Mouse (Mus musculus) liver, embryonic 15.5 days (tissue): Measurements from ENCODE around the gene Fer. TPM values are rescaled to one million over a fixed set of nuclear protein-coding genes. Genes with fewer than 3 reads are reported as not detected.

ENCODE experiments used
- ATAC-seq: fragments of 200-750 bp; cut with Nextera tagmentation; 2 replicates; pipeline ENCODE4 v1.8.0; 2017; ENCODE audit warnings: moderate number of reproducible peaks, mild to moderate bottlenecking, moderate library complexity; ENCODE audit not compliant: insufficient read depth
- H3K27ac ChIP-seq: fragments of 300-500 bp; sonication (generic); replicated peaks from 2 replicates; pipeline ENCODE4 v1.5.1; 2015; ENCODE audit warnings: mild to moderate bottlenecking, inconsistent platforms
- H3K27me3 ChIP-seq: fragments of 300-500 bp; sonication (generic); 2 replicates; pipeline ENCODE4 v1.6.1; 2015; ENCODE audit warnings: mild to moderate bottlenecking, inconsistent platforms
- H3K36me3 ChIP-seq: fragments of 300-500 bp; sonication (generic); replicated peaks from 2 replicates; pipeline ENCODE4 v1.6.1; 2015; ENCODE audit warnings: moderate library complexity, mild to moderate bottlenecking, inconsistent platforms
- H3K4me1 ChIP-seq: fragments of 300-500 bp; sonication (generic); replicated peaks from 2 replicates; pipeline ENCODE4 v1.6.1; 2015; ENCODE audit warnings: inconsistent platforms
- H3K4me2 ChIP-seq: fragments of 300-500 bp; sonication (generic); 2 replicates; pipeline ENCODE4 v1.6.1; 2015; ENCODE audit warnings: moderate library complexity, mild to moderate bottlenecking, inconsistent platforms
- H3K4me3 ChIP-seq: fragments of 300-500 bp; sonication (generic); replicated peaks from 2 replicates; pipeline ENCODE4 v1.5.1; 2015; ENCODE audit warnings: mild to moderate bottlenecking, inconsistent platforms
- H3K9ac ChIP-seq: fragments of 300-500 bp; sonication (generic); 2 replicates; pipeline ENCODE4 v1.6.1; 2015; ENCODE audit warnings: moderate library complexity, mild to moderate bottlenecking, inconsistent platforms
- H3K9me3 ChIP-seq: fragments of 300-500 bp; sonication (generic); replicated peaks from 2 replicates; pipeline ENCODE4 v1.6.1; 2016; ENCODE audit warnings: inconsistent platforms
- WGBS: fragments of 180-500 bp; shearing (Covaris S2); methylation state at CpG from one replicate; pipeline ENCODE4 v1.1.7; 2015; ENCODE audit warnings: mixed read lengths; ENCODE audit not compliant: insufficient replicate concordance; 5-methylcytosine and 5-hydroxymethylcytosine counted together
- polyA plus RNA-seq: library from polyadenylated mRNA; unstranded; fragments of >200 nt; fragmentation: Nextera tagmentation; extraction: Ambion mirVana; gene quantifications from 2 replicates; pipeline ENCODE4 v1.2.1, GENCODE M21; 2015

Fer gene
- polyA plus RNA-seq, 1 experiment from 2014 or later = 8.0 TPM

- no peaks in the 10 kb centered on the region for H3K27me3 ChIP-seq
- H3K9ac ChIP-seq = no peak overlapping the region
- H3K27ac ChIP-seq = no peak overlapping the region
- no peaks in the 10 kb centered on the region for H3K9me3 ChIP-seq
- 0 out of 2 replicates have a peak, but pooled peaks cover 4% of the 10 kb centered on the region for H3K36me3 ChIP-seq
- 78% methylated on average over 18 of the region's 18 CpGs for WGBS
- no peak for ATAC-seq
- no peak overlapping the region for H3K4me3 ChIP-seq
- H3K4me2 ChIP-seq = no peak overlapping the region
- no peaks in the 10 kb centered on the region for H3K4me1 ChIP-seq
These were observed 277.4 kb downstream of the Fer start for GRCm38 (mm10) chr17:64140063-64140850.

DNA sequence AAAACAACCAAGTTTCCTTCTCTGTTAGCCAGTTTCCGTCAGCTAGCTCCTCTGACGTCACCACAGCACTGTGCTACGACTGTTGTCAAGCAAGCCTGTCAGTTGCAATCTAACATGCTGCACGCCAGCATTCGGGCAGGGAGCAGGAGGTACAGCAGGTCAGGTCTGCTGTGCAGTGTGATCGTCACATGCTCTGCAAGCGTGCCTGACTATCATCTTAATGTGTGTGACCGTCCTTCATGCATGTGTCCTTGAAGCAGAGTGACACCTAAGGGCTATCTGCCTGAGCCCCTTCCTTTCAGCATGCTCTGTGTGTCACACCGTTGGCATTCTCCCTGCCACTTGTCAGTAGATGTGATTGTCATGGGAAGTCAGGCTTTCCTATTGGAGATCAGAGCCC lies 279.0 kb downstream of the Fer start:
- Histone ChIP-seq H3K9ac (no peak overlapping the region), H3K4me1 (no peaks in the 10 kb centered on the region), H3K27ac (no peak overlapping the region), H3K36me3 (0 out of 2 replicates have a peak, but pooled peaks cover 4% of the 10 kb centered on the region), H3K4me3 (no peak overlapping the region), H3K27me3 (no peaks in the 10 kb centered on the region), H3K4me2 (no peak overlapping the region), H3K9me3 (no peaks in the 10 kb centered on the region)
- WGBS = 73% methylated on average over 9 of the region's 9 CpGs
- no peak for ATAC-seq

DNA sequence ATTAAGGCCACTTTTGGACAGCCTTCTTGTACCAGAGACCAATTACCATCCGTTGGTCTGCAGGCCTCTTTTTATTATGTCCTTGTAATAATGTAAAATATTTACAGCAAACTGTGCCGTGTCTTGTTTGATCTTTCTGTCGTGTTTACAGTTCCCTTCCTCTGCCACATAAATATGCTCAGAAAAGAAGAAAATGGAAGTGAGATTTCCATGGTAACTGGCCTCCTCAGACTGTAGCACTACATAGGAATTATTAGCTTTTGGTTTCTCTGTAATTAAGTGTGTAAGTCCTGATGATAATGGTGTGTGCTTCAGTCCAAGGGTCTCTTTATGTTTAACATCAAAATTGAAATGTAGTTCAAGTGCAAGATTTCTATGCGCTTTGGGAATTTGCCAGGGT lies 283.5 kb downstream of the Fer start:
- 59% methylated on average over 4 of the region's 4 CpGs for WGBS
- Histone ChIP-seq H3K9ac (no peak overlapping the region), H3K4me1 (no peaks in the 10 kb centered on the region), H3K9me3 (no peaks in the 10 kb centered on the region), H3K4me2 (no peak overlapping the region), H3K27me3 (no peaks in the 10 kb centered on the region), H3K27ac (no peak overlapping the region), H3K36me3 (no peaks in the 10 kb centered on the region), H3K4me3 (no peak overlapping the region)
- ATAC-seq = no peak

GRCm38 (mm10) chr17:64150717-64151116 lies 287.9 kb downstream of the Fer start:
- H3K4me1 ChIP-seq = no peaks in the 10 kb centered on the region
- no peak overlapping the region for H3K4me3 ChIP-seq
- H3K27ac ChIP-seq = no peak overlapping the region
- ATAC-seq = no peak
- H3K9ac ChIP-seq = no peak overlapping the region
- no peaks in the 10 kb centered on the region for H3K27me3 ChIP-seq
- H3K9me3 ChIP-seq = no peaks in the 10 kb centered on the region
- H3K36me3 ChIP-seq = no peaks in the 10 kb centered on the region
- WGBS = 56% methylated on average over 1 of the region's 1 CpGs
- H3K4me2 ChIP-seq = no peak overlapping the region

DNA sequence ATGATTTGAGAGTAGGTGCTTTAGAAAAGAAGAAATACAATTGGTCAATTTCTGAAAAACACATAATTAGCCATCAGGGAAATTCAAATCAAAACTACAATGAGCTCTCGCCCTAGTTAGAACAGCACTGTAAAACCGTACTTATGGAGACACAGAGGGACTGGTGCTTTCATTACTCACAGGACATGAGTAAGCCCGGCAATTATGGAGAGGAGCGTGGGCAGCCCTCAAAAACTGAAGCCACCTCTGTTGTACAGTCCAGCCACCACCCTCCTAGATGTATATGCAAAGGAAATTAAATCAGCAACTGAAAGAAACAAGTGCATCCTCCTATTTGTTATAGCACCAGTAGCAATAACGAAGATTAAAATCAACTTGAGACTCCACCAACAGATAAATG lies 304.9 kb downstream of the Fer start:
- 80% methylated on average over 5 of the region's 5 CpGs for WGBS
- ATAC-seq = no peak
- Histone ChIP-seq H3K27me3 (no peaks in the 10 kb centered on the region), H3K36me3 (no peaks in the 10 kb centered on the region), H3K4me2 (no peak overlapping the region), H3K4me3 (no peak overlapping the region), H3K9ac (no peak overlapping the region), H3K4me1 (no peaks in the 10 kb centered on the region), H3K27ac (no peak overlapping the region), H3K9me3 (no peaks in the 10 kb centered on the region)

- WGBS = 64% methylated on average over 5 of the region's 5 CpGs
These were observed 307.2 kb downstream of the Fer start for GRCm38 (mm10) chr17:64170019-64170418.

DNA sequence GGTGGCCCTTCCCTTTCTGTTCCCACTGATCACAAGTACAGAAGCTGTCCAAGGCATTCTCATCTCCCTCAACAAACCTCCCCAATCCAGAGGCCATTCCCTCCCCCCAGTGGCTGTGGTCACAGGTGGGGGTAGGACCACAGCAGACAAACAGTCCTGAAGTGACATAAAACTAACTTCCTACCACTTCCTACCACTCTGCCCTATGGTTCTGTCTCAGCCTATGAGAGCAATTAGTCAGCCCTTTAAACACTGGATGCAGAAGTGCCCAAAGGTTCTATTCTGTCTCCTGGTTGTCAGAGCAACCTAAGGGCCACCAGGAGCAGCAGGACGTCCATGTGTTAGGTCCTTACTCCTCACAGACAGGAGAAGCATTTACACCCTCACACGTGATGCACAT lies 309.6 kb downstream of the Fer start:
- Histone ChIP-seq H3K27ac (no peak overlapping the region), H3K4me1 (no peaks in the 10 kb centered on the region), H3K36me3 (no peaks in the 10 kb centered on the region), H3K4me3 (no peak overlapping the region), H3K4me2 (no peak overlapping the region), H3K9ac (no peak overlapping the region), H3K27me3 (no peaks in the 10 kb centered on the region), H3K9me3 (no peaks in the 10 kb centered on the region)
- 42% methylated on average over 2 of the region's 2 CpGs for WGBS
- no peak for ATAC-seq

More at GRCm38 (mm10) chr17:64170019-64170418, 307.2 kb downstream of the Fer start:
- Histone ChIP-seq H3K9me3 (no peaks in the 10 kb centered on the region), H3K9ac (no peak overlapping the region), H3K36me3 (no peaks in the 10 kb centered on the region), H3K27ac (no peak overlapping the region), H3K4me1 (no peaks in the 10 kb centered on the region), H3K27me3 (no peaks in the 10 kb centered on the region), H3K4me3 (no peak overlapping the region), H3K4me2 (no peak overlapping the region)
- no peak for ATAC-seq

DNA sequence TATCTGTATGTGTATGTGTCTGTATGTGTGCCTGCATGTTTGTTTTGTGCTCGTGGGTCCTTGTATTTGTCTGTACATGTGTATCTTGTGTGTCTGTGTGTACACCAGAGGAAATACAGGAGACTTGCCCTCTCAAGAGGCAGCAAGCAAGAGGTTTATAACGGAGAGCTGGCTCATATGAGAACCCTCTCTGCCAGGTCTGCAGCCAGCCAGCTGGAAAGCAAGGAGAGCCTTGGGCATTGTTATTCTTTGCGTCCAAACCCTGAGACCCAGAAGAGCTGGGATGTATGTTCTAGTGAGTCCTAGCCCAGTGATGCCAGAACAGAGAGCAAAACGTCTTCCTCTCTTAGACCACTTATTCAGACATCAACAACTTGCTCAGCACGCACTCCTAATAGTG lies 317.7 kb downstream of the Fer start:
- no peak overlapping the region for H3K27ac ChIP-seq
- H3K4me1 ChIP-seq = no peaks in the 10 kb centered on the region
- no peak overlapping the region for H3K4me3 ChIP-seq
- H3K9me3 ChIP-seq = no peaks in the 10 kb centered on the region
- no peak overlapping the region for H3K4me2 ChIP-seq
- no peaks in the 10 kb centered on the region for H3K36me3 ChIP-seq
- no peak overlapping the region for H3K9ac ChIP-seq
- H3K27me3 ChIP-seq = no peaks in the 10 kb centered on the region
- no peak for ATAC-seq
- 62% methylated on average over 5 of the region's 5 CpGs for WGBS

GRCm38 (mm10) chr17:64181291-64181690 lies 318.4 kb downstream of the Fer start:
- ATAC-seq = no peak
- H3K36me3 ChIP-seq = no peaks in the 10 kb centered on the region
- no peak overlapping the region for H3K27ac ChIP-seq
- no peaks in the 10 kb centered on the region for H3K27me3 ChIP-seq
- no peak overlapping the region for H3K4me2 ChIP-seq
- no peaks in the 10 kb centered on the region for H3K9me3 ChIP-seq
- 47% methylated on average over 3 of the region's 3 CpGs for WGBS
- no peak overlapping the region for H3K4me3 ChIP-seq
- no peaks in the 10 kb centered on the region for H3K4me1 ChIP-seq
- H3K9ac ChIP-seq = no peak overlapping the region

DNA sequence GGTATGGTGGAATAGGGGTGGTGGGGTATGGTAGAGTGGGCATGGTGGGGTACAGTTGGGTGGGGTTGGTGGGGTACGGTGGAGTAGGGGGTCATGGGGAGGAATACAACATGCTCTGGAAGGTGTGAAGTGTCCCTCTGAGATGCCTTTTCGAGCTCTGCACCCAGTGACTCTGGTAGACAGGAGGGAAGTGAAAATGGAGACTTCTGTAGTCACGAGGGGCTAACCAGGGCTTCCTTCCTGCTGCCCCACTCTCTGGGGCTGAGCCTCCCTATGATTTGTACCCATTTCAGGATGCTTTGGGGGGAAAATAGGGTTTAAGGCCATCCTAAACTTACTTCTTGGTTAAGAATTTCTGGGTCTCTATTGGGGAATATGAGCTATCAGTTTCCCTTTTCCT lies 319.7 kb downstream of the Fer start:
- Histone ChIP-seq H3K27me3 (no peaks in the 10 kb centered on the region), H3K4me3 (no peak overlapping the region), H3K9ac (no peak overlapping the region), H3K9me3 (no peaks in the 10 kb centered on the region), H3K27ac (no peak overlapping the region), H3K36me3 (no peaks in the 10 kb centered on the region), H3K4me1 (no peaks in the 10 kb centered on the region), H3K4me2 (no peak overlapping the region)
- WGBS = 52% methylated on average over 3 of the region's 3 CpGs
- no peak for ATAC-seq

DNA sequence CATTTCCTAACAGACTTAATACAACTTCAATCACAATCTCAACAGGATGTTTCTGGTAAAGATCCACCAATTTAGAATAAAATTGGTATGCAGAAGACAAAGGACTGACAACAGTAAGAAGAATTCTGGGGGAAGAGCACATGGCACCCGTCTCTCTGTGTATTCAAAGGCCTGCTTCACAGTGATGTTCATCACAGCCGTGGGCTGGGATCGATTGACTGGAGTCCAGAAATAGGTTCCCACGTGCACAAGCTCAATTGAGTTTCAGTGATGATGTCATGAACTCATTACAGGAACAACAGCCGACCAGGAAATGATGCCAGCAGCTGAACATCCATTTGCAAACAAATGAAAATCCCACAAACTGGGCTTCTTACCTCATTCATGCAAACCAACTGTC lies 320.3 kb downstream of the Fer start:
- Histone ChIP-seq H3K4me1 (no peaks in the 10 kb centered on the region), H3K4me3 (no peak overlapping the region), H3K27ac (no peak overlapping the region), H3K36me3 (no peaks in the 10 kb centered on the region), H3K9me3 (no peaks in the 10 kb centered on the region), H3K27me3 (no peaks in the 10 kb centered on the region), H3K9ac (no peak overlapping the region), H3K4me2 (no peak overlapping the region)
- ATAC-seq = no peak
- 34% methylated on average over 5 of the region's 5 CpGs for WGBS
